Mouse (Mus musculus) CH12.LX (cell line): ENCODE measurements around the gene Zfp354a. TPM values are rescaled to one million over a fixed set of nuclear protein-coding genes. Genes with fewer than 3 reads are reported as not detected.
"Not testable (repeated sequence)": the region's sequence is repeated elsewhere in the genome, so short reads cannot be mapped to it uniquely, and the experiment has no call there.

Experiments
- DNase-seq: peaks from one replicate; pipeline ENCODE4 v3.0.0-alpha.2; 2013; ENCODE audit errors: extremely low read depth
- H3K27ac ChIP-seq: 2 replicates; pipeline ENCODE4 v1.5.1; 2012; ENCODE audit warnings: low read depth, mild to moderate bottlenecking, control low read depth, moderate library complexity; ENCODE audit not compliant: insufficient read depth
- H3K27me3 ChIP-seq: replicated peaks from 2 replicates; pipeline ENCODE3; 2012; ENCODE audit warnings: inconsistent platforms
- H3K36me3 ChIP-seq, 2 experiments: replicated peaks in 1 of 2; 2 replicates each; pipeline versions ENCODE3 to v1.6.1; 2012; ENCODE audit warnings: inconsistent platforms in 1 of 2, low read length in 1 of 2, mild to moderate bottlenecking in 1 of 2, mixed read lengths in 1 of 2, moderate library complexity in 1 of 2; ENCODE audit not compliant: control insufficient read depth in 1 of 2, insufficient read depth in 1 of 2
- H3K4me1 ChIP-seq, 2 experiments: 2 replicates each; pipeline ENCODE4 v1.6.1; 2012; ENCODE audit warnings: inconsistent platforms in 1 of 2, moderate library complexity in 1 of 2; ENCODE audit not compliant: insufficient read depth in 2 of 2, control insufficient read depth in 1 of 2
- H3K4me2 ChIP-seq: 2 replicates; pipeline ENCODE4 v1.6.1; 2012; ENCODE audit warnings: low read depth, mild to moderate bottlenecking, control low read depth; ENCODE audit not compliant: poor library complexity, insufficient read depth, severe bottlenecking
- H3K4me3 ChIP-seq, 3 experiments: fragments of 150-350 bp in 1 of 3; sonication (generic) in 1 of 3; replicated peaks in 1 of 3; 2 replicates each; pipeline versions ENCODE3 to v1.5.1; 2011 to 2012; ENCODE audit warnings: low read depth in 2 of 3, low read length in 2 of 3, mild to moderate bottlenecking in 2 of 3, moderate library complexity in 2 of 3, control low read depth in 1 of 3, improper control_type of control experiment in 1 of 3, inconsistent platforms in 1 of 3, mixed read lengths in 1 of 3; ENCODE audit not compliant: poor library complexity in 1 of 3
- H3K79me2 ChIP-seq: replicated peaks from 2 replicates; pipeline ENCODE4 v1.6.1; 2012; ENCODE audit warnings: mild to moderate bottlenecking, moderate library complexity; ENCODE audit not compliant: control insufficient read depth, poor library complexity, insufficient read depth, severe bottlenecking; ENCODE audit errors: extremely low read depth
- H3K9ac ChIP-seq: 2 replicates; pipeline ENCODE4 v1.6.1; 2012; ENCODE audit warnings: low read depth, mild to moderate bottlenecking, control low read depth, moderate library complexity; ENCODE audit not compliant: insufficient read depth
- H3K9me3 ChIP-seq: replicated peaks from 2 replicates; pipeline ENCODE3; 2012; ENCODE audit warnings: low read length, inconsistent platforms, mixed read lengths
- BHLHE40 ChIP-seq: IDR thresholded peaks from 2 replicates; pipeline ENCODE4 v1.6.1; 2011; ENCODE audit warnings: mild to moderate bottlenecking, low read depth, low read length, improper control_type of control experiment
- CTCF ChIP-seq, 2 experiments: IDR thresholded peaks in 1 of 2; conservative IDR thresholded peaks in 1 of 2; 2 replicates each; pipeline ENCODE4 v1.5.1; 2011 to 2012; ENCODE audit warnings: low read depth in 2 of 2, low read length in 2 of 2, improper control_type of control experiment in 1 of 2, inconsistent platforms in 1 of 2, mild to moderate bottlenecking in 1 of 2, moderate library complexity in 1 of 2
- GABPA ChIP-seq: IDR thresholded peaks from 2 replicates; pipeline ENCODE4 v1.6.1; 2012; ENCODE audit warnings: low read depth, low read length, improper control_type of control experiment, inconsistent platforms; ENCODE audit not compliant: insufficient replicate concordance
- IRF4 ChIP-seq: IDR thresholded peaks from 2 replicates; pipeline ENCODE4 v1.6.1; 2014; ENCODE audit warnings: low read depth, mild to moderate bottlenecking, inconsistent platforms, low read length, improper control_type of control experiment
- MAFK ChIP-seq: IDR thresholded peaks from 2 replicates; pipeline ENCODE4 v1.6.1; 2011; ENCODE audit warnings: low read length, improper control_type of control experiment; ENCODE audit not compliant: insufficient replicate concordance
- MYC ChIP-seq: IDR thresholded peaks from 2 replicates; pipeline ENCODE4 v1.6.1; 2011; ENCODE audit warnings: low read depth, mild to moderate bottlenecking, improper control_type of control experiment, low read length
- NELFE ChIP-seq: IDR thresholded peaks from 2 replicates; pipeline ENCODE4 v1.6.1; 2011; ENCODE audit warnings: low read depth, low read length, improper control_type of control experiment
- RAD21 ChIP-seq: IDR thresholded peaks from 2 replicates; pipeline ENCODE4 v1.6.1; 2011; ENCODE audit warnings: low read depth, mild to moderate bottlenecking, low read length, improper control_type of control experiment, moderate library complexity
- SIN3A ChIP-seq: IDR thresholded peaks from 2 replicates; pipeline ENCODE4 v1.6.1; 2012; ENCODE audit warnings: low read length, improper control_type of control experiment, inconsistent platforms
- TBP ChIP-seq: conservative IDR thresholded peaks from 2 replicates; pipeline ENCODE4 v1.6.1; 2011; ENCODE audit warnings: low read depth, low read length, improper control_type of control experiment
- ZMIZ1 ChIP-seq: IDR thresholded peaks from 2 replicates; pipeline ENCODE4 v1.6.1; 2012; ENCODE audit warnings: low read depth, mild to moderate bottlenecking, inconsistent platforms, low read length, improper control_type of control experiment
- dilution Hi-C: fragments of 300-500 bp; cut with MboI; formaldehyde crosslinking; loops from 2 replicates; pipeline ENCODE4 v1.14.3; 2020; ENCODE audit warnings: low sequenced_read_pairs; ENCODE audit not compliant: extremely low pct_unique_long_range_greater_than_20kb, extremely low pct_ligation_motif_present
- in situ Hi-C: fragments of 300-500 bp; cut with MboI; formaldehyde crosslinking; loops from 3 replicates; pipeline ENCODE4 v1.14.3; 2019; ENCODE audit warnings: low sequenced_read_pairs, low pct_ligation_motif_present, low pct_unique_long_range_greater_than_20kb, mixed read lengths
- polyA plus RNA-seq: library from polyadenylated mRNA; unstranded; fragments of >175 nt; gene quantifications from 2 replicates; pipeline ENCODE4 v1.2.1, GENCODE M21; 2012; ENCODE audit warnings: low read depth; ENCODE audit not compliant: insufficient read length
- total RNA-seq, 2 experiments: library from RNA; depleted of rRNA; stranded (reverse); fragments of 300-350 nt in 1 of 2; fragments of >200 nt in 1 of 2; gene quantifications; 2 replicates each; pipeline ENCODE4 v1.2.3; 2012 to 2014

The Zfp354a gene
- total and polyA plus RNA-seq, 3 experiments: not detected

DNA sequence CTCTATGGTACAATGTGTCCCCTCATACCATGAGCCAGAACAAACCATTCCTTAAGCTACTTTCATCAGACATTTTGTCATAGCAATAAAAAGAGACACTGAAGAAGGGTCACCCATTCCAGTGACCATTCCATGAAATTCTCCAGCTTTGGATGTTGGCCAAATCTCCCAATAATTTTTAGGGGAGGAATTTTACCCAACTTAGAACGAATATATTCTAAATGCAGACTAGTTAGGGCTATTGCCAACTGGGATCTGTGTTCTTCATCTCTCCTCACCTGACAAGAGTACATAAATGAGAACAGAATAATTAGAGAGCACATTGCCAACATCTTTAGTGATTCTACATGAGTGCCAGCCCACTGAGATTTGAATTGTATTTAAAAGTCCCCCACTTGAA, 45.1 kb upstream of the Zfp354a start, which contains the start of gene Olfr54:
Gene Olfr54 (plus strand): TSS at position 301 of the 400 bp plus-strand sequence.
- H3K27me3 ChIP-seq: peaks cover 38% of the 10 kb centered on the region
- in situ Hi-C loops: no loop called here
- H3K4me2 ChIP-seq: no peak within 1 kb of the TSS
- H3K4me1 ChIP-seq: no peaks in the 10 kb centered on the region
- no peak within 1 kb of the TSS for H3K4me3 ChIP-seq
- peaks cover 2% of the 10 kb centered on the region for H3K9me3 ChIP-seq
- no peak for DNase-seq
- dilution Hi-C loops: no loop called here
- H3K27ac ChIP-seq: no peak within 1 kb of the TSS
- H3K9ac ChIP-seq: no peak within 1 kb of the TSS
- no peaks in the 10 kb centered on the region for H3K79me2 ChIP-seq
- TF ChIP-seq ZMIZ1 (no peak), RAD21 (no peak), NELFE (no peak), GABPA (no peak), BHLHE40 (no peak), IRF4 (no peak)
- no peaks in the 10 kb centered on the region for H3K36me3 ChIP-seq

DNA sequence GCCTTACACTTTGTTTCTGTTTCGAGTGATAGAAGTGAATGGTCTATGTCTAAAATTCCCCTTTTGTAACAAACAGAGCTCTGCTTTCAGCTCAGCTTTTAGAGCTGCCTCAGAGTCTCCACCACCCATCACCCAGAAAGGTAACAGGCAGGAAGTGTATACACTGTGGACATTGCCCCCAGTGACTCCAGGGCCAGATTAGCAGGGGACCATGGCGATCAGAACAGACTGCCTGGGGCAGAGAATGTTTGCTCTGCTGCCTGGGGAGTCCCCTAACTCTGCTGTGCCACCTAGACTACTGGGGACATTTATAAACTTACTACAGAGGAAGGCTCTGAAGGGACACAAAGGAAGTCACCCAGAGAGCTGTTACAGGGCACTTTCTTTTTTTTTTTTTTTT, 42.7 kb upstream of the Zfp354a start:
- H3K27me3 ChIP-seq: peaks cover 20% of the 10 kb centered on the region
- no peak overlapping the region for H3K27ac ChIP-seq
- dilution Hi-C loops (no loop called here), in situ Hi-C loops (no loop called here)
- H3K9me3 ChIP-seq: peaks cover 1% of the 10 kb centered on the region
- H3K36me3 ChIP-seq: no peaks in the 10 kb centered on the region
- no peak overlapping the region for H3K4me3 ChIP-seq
- H3K9ac ChIP-seq: no peak overlapping the region
- no peak for DNase-seq
- H3K4me2 ChIP-seq: no peak overlapping the region
- TF ChIP-seq MAFK: no peak
- no peak for TF ChIP-seq MYC
- no peak for TF ChIP-seq CTCF (conservative IDR thresholded peaks at IDR 0.05 in 1 of 2, IDR thresholded peaks at IDR 0.05 in 1 of 2; ENCODE audit: low read depth in 2 of 2, low read length in 2 of 2)
- TF ChIP-seq TBP: no peak
- TF ChIP-seq SIN3A: no peak
- H3K79me2 ChIP-seq: no peaks in the 10 kb centered on the region
- no peaks in the 10 kb centered on the region for H3K4me1 ChIP-seq

GRCm38 (mm10) chr11:51026811-51027210, 32.2 kb upstream of the Zfp354a start:
- H3K9me3 ChIP-seq, H3K79me2 ChIP-seq, H3K27ac ChIP-seq, H3K36me3 ChIP-seq, H3K4me2 ChIP-seq, in situ Hi-C loops, DNase-seq, H3K9ac ChIP-seq, H3K4me3 ChIP-seq, H3K4me1 ChIP-seq, H3K27me3 ChIP-seq, dilution Hi-C loops: not testable (repeated sequence)

DNA sequence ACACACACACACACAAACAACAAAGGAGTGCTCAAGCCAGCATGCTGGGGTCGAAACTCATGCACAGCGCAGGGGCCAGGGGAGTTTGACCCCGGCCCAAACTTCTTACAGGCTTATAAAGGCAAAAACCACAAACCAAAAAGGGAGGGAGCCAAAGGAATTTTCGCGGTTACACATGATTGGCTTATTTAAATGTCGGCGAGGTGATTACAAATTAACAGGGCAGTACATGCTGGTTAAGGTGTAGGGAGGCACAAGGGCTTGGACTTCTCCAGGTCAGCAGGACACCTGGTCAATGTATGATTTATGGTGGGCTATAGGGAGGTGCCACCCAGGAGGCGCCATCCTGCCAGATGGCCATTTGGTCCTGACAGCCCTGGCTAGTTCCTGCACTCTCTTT, 29.7 kb upstream of the Zfp354a start:
- H3K4me3 ChIP-seq, in situ Hi-C loops, H3K9ac ChIP-seq, H3K27ac ChIP-seq, H3K27me3 ChIP-seq, dilution Hi-C loops, H3K36me3 ChIP-seq, DNase-seq, H3K4me1 ChIP-seq, H3K79me2 ChIP-seq, H3K4me2 ChIP-seq, H3K9me3 ChIP-seq: not testable (repeated sequence)
